Mouse (Mus musculus) hindbrain, embryonic 10.5 days (tissue): ENCODE measurements around the gene Baiap2l1. TPM values are rescaled to one million over a fixed set of nuclear protein-coding genes. Genes with fewer than 3 reads are reported as not detected.

Experiments
- DNase-seq: peaks from one replicate; pipeline ENCODE4 v3.0.0-alpha.2; 2017; ENCODE audit warnings: low spot score
- H3K27ac ChIP-seq: fragments of 300-500 bp; sonication (generic); 2 replicates; pipeline ENCODE4 v1.5.1; 2016; ENCODE audit warnings: mild to moderate bottlenecking, moderate library complexity
- H3K27me3 ChIP-seq: fragments of 300-500 bp; sonication (generic); 2 replicates; pipeline ENCODE4 v1.6.1; 2016; ENCODE audit warnings: mild to moderate bottlenecking; ENCODE audit not compliant: poor library complexity, insufficient read depth, severe bottlenecking
- H3K36me3 ChIP-seq: fragments of 300-500 bp; sonication (generic); 2 replicates; pipeline ENCODE4 v1.6.1; 2016; ENCODE audit warnings: mild to moderate bottlenecking, moderate library complexity
- H3K4me1 ChIP-seq: fragments of 300-500 bp; sonication (generic); replicated peaks from 2 replicates; pipeline ENCODE4 v1.6.1; 2016; ENCODE audit warnings: mild to moderate bottlenecking
- H3K4me3 ChIP-seq: fragments of 300-500 bp; sonication (generic); 2 replicates; pipeline ENCODE4 v1.5.1; 2016; ENCODE audit warnings: mild to moderate bottlenecking, moderate library complexity
- H3K9me3 ChIP-seq: fragments of 300-500 bp; sonication (generic); 2 replicates; pipeline ENCODE4 v1.6.1; 2016; ENCODE audit warnings: mild to moderate bottlenecking, moderate library complexity
- WGBS: fragments of 180-500 bp; shearing (Covaris S2); methylation state at CpG from one replicate; pipeline ENCODE4 v1.1.7; 2016; 5-methylcytosine and 5-hydroxymethylcytosine counted together
- polyA plus RNA-seq: library from polyadenylated mRNA; unstranded; fragments of >200 nt; fragmentation: Nextera tagmentation; extraction: Ambion mirVana; gene quantifications from 2 replicates; pipeline ENCODE4 v1.2.1, GENCODE M21; 2016

Baiap2l1 gene
- polyA plus RNA-seq, 1 experiment from 2014 or later, result 3.8 TPM

- 25% methylated on average over 18 of the region's 18 CpGs for WGBS
- DNase-seq, result no peak
These were observed 133.8 kb downstream of the Baiap2l1 start for GRCm38 (mm10) chr5:144223899-144224816.

GRCm38 (mm10) chr5:144223503-144223862, 134.4 kb downstream of the Baiap2l1 start, which contains the start of gene Tecpr1:
Tecpr1 (minus strand) TSS chr5:144223615.
- peaks cover 41% of the 10 kb centered on the region for H3K4me1 ChIP-seq
- H3K4me3 ChIP-seq, result peak within 1 kb of the TSS; percentile 75
- H3K27ac ChIP-seq, result peak within 1 kb of the TSS; percentile 87
- WGBS, result under 1% methylated on average over 37 of the region's 37 CpGs
- H3K36me3 ChIP-seq, result 0 out of 2 replicates have a peak, but pooled peaks cover under 1% of the 10 kb centered on the region
- H3K9me3 ChIP-seq, result no peaks in the 10 kb centered on the region
- peak; percentile 95 for DNase-seq
- 0 out of 2 replicates have a peak, but pooled peaks cover 4% of the 10 kb centered on the region for H3K27me3 ChIP-seq

More at GRCm38 (mm10) chr5:144223899-144224816, 133.8 kb downstream of the Baiap2l1 start:
- peaks cover 35% of the 10 kb centered on the region for H3K4me1 ChIP-seq
- 0 out of 2 replicates have a peak, but pooled peaks cover 4% of the 10 kb centered on the region for H3K27me3 ChIP-seq
- H3K4me3 ChIP-seq, result peak overlapping the region; percentile 75
- peak overlapping the region; percentile 87 for H3K27ac ChIP-seq
- no peaks in the 10 kb centered on the region for H3K9me3 ChIP-seq
- no peaks in the 10 kb centered on the region for H3K36me3 ChIP-seq

GRCm38 (mm10) chr5:144222811-144223502, 135.0 kb downstream of the Baiap2l1 start:
- Histone ChIP-seq H3K4me1 (peaks cover 42% of the 10 kb centered on the region), H3K9me3 (no peaks in the 10 kb centered on the region), H3K4me3 (peak overlapping the region; percentile 75), H3K36me3 (0 out of 2 replicates have a peak, but pooled peaks cover 6% of the 10 kb centered on the region), H3K27me3 (0 out of 2 replicates have a peak, but pooled peaks cover 4% of the 10 kb centered on the region), H3K27ac (peak overlapping the region; percentile 87)
- DNase-seq, result no peak
- 6% methylated on average over 25 of the region's 25 CpGs for WGBS

GRCm38 (mm10) chr5:144221305-144221704, 136.6 kb downstream of the Baiap2l1 start:
- Histone ChIP-seq H3K36me3 (peaks cover 19% of the 10 kb centered on the region), H3K27me3 (0 out of 2 replicates have a peak, but pooled peaks cover 4% of the 10 kb centered on the region), H3K9me3 (no peaks in the 10 kb centered on the region), H3K4me3 (no peak overlapping the region), H3K4me1 (peaks cover 45% of the 10 kb centered on the region), H3K27ac (no peak overlapping the region)
- DNase-seq, result no peak
- WGBS, result 77% methylated on average over 4 of the region's 4 CpGs

- 90% methylated on average over 5 of the region's 5 CpGs for WGBS
- peaks cover 45% of the 10 kb centered on the region for H3K4me1 ChIP-seq
- no peak for DNase-seq
- H3K36me3 ChIP-seq, result peaks cover 32% of the 10 kb centered on the region
- H3K27me3 ChIP-seq, result 0 out of 2 replicates have a peak, but pooled peaks cover 2% of the 10 kb centered on the region
- no peak overlapping the region for H3K27ac ChIP-seq
- H3K4me3 ChIP-seq, result no peak overlapping the region
- no peaks in the 10 kb centered on the region for H3K9me3 ChIP-seq
These were observed 138.0 kb downstream of the Baiap2l1 start for GRCm38 (mm10) chr5:144219936-144220335.

- peaks cover 37% of the 10 kb centered on the region for H3K36me3 ChIP-seq
- H3K4me1 ChIP-seq, result peaks cover 43% of the 10 kb centered on the region
- DNase-seq, result peak; percentile 25
- no peaks in the 10 kb centered on the region for H3K27me3 ChIP-seq
- no peaks in the 10 kb centered on the region for H3K9me3 ChIP-seq
- H3K27ac ChIP-seq, result peak overlapping the region; percentile 64
- no peak overlapping the region for H3K4me3 ChIP-seq
- WGBS, result 74% methylated on average over 12 of the region's 12 CpGs
These were observed 138.6 kb downstream of the Baiap2l1 start for GRCm38 (mm10) chr5:144219306-144219705.

- peaks cover 50% of the 10 kb centered on the region for H3K36me3 ChIP-seq
- H3K9me3 ChIP-seq, result no peaks in the 10 kb centered on the region
- H3K4me1 ChIP-seq, result peaks cover 38% of the 10 kb centered on the region
- H3K27ac ChIP-seq, result no peak overlapping the region
- H3K27me3 ChIP-seq, result no peaks in the 10 kb centered on the region
- H3K4me3 ChIP-seq, result no peak overlapping the region
- DNase-seq, result no peak
- 91% methylated on average over 7 of the region's 7 CpGs for WGBS
These were observed 139.9 kb downstream of the Baiap2l1 start for GRCm38 (mm10) chr5:144218061-144218460.

GRCm38 (mm10) chr5:144215992-144216391, 141.9 kb downstream of the Baiap2l1 start:
- no peaks in the 10 kb centered on the region for H3K9me3 ChIP-seq
- peaks cover 70% of the 10 kb centered on the region for H3K36me3 ChIP-seq
- H3K4me3 ChIP-seq, result no peak overlapping the region
- H3K27ac ChIP-seq, result no peak overlapping the region
- peaks cover 21% of the 10 kb centered on the region for H3K4me1 ChIP-seq
- H3K27me3 ChIP-seq, result no peaks in the 10 kb centered on the region
- WGBS, result 82% methylated on average over 2 of the region's 2 CpGs
- no peak for DNase-seq

Other genes starting within 250 kb of the Baiap2l1 start
- gene Bhlha15, start 167.8 kb downstream of the Baiap2l1 start, polyA plus RNA-seq, result 0.09 and 0.45 TPM in 2 replicates
- 23.4 and 24.7 TPM in 2 replicates for gene Tecpr1, start 134.5 kb downstream of the Baiap2l1 start, polyA plus RNA-seq
- gene Bri3, start 113.7 kb downstream of the Baiap2l1 start, polyA plus RNA-seq, result 115 and 157 TPM in 2 replicates
- 1.8 and 3.2 TPM in 2 replicates for gene Nptx2, start 187.8 kb upstream of the Baiap2l1 start, polyA plus RNA-seq